Mouse (Mus musculus) cerebellum, adult 18-20 months (tissue): Measurements from ENCODE around the gene Gm5737.

ENCODE experiments used
- DNase-seq, 2 experiments: peaks; one replicate each; pipeline ENCODE4 v3.0.0; 2021

Gene Gm5737

DNA sequence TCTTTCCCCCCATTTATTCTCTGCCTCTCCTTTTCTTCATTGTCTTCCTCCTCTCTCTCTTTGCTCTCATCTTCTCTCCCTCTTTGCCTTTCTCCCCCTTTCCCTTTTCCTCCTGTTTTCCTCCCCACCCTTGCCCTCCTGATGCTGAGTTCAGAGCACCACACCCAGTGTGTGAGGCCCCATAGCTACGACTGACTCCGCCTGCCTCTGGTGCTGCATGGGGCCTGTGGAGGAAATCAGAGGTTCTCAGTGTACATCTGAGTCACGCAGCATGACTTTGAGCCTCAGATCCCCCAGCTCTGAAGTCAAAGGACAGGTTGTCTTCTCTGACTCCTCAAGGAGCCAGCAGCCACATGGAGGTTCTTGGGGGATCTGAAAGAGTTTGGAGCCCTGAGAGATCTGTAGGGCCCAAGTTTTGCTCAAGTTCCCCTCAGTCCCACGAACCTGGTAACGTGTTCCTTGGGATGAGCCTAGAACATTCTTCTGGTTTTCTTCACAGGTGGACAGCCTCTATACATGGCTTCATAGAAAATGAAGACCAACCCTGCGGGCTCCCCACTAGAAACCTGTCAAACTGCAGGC, at the start of gene Gm5737:
TSS of gene Gm5737 (plus strand) at position 532 of the 582 bp plus-strand sequence.
- DNase-seq: no peak

DNA sequence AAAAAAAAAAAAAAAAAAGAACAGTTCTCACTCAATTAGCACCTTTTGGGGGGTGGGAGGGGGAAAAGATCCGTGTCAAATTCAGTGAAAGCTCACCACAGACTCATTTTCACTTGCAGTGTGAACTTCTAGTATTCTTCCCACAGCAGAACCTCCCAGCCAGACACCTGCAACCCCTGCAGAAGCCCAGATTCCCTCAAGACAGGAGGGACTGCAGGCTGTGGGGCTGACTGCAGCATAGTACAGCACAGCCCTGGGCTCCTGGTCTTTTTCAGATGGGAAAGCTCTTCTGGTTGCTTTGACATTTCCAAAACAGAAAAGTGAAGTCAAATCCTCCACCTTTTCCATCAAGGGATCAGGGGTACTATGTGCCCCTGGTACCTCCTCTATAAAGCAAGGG, 44.8 kb upstream of the Gm5737 start:
- DNase-seq: no peak

DNA sequence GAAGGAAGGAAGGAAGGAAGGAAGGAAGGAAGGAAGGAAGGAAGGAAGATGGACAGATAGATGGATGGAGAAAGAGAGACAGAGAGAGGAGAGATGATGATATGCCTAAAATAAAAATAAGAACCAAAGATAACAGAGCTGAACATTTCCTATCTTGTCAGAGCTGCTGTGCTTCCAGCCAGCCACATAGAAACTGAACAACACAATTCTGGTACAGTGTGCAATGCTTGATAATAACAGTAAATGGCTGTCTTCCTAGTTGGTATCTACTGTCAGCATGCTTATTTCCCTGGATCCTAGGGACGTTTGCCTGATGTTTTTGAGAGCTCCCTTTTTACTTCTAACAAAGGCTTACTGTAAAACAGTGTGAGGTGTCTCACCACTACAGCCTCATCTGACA, 40.8 kb upstream of the Gm5737 start:
- no peak for DNase-seq

DNA sequence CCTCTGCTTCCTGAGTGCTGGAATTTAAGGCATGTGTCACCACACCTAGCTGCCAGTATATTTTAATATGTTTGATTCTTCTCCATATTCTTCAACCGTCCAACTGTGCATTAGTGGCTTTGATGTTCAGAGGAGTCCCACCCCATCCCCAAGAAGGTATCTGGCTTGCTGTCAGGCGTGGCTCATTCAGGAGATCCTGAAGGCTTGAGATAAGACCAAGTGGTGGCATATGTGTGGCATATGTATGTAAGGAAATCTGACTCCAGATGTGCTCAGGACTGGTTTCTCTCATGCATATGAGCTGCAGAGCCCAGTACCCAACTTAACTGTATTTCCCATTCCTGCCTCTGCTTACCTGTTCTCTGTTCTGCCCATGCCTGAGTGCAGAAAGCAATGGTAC, 34.2 kb upstream of the Gm5737 start:
- no peak for DNase-seq

DNA sequence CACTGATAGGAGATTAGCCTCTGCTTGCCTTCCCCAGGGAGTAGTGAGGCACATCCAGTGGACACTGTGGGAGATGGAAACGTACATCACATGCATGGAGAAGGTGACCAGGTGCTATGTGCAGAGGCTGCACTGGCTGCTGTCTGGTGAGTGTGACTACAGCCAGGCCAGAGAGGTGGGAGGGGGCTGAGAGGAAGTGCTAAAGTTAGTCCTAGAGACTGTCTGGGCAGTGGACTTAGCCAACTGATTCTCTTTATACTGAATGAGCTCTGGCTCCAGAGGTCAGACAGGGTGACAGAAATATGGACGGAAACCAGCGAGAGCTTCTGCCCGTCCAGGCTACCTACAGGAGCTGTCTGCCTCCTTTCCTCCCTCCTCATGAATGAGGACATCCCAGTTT, 16.6 kb upstream of the Gm5737 start:
- DNase-seq: no peak

DNA sequence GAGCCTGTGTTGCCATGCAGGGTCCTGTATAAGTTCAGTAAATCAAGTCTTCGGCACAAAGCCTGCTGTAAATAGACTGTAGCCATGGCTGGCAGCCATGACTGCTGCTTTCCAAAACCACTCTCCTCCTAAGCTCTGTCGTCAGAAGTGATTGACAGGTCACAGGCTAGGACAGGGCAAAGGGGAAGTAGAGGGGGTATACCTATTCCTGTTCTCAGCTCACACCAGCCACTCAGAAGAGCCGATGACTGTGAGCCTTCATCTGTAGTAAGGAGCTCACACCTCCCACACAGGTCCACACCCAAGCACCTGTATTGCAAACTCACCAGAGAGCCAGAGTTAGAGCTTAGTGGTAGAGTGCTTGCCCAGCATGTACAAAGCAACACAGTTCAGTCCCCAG, 15.8 kb upstream of the Gm5737 start:
- DNase-seq: no peak

DNA sequence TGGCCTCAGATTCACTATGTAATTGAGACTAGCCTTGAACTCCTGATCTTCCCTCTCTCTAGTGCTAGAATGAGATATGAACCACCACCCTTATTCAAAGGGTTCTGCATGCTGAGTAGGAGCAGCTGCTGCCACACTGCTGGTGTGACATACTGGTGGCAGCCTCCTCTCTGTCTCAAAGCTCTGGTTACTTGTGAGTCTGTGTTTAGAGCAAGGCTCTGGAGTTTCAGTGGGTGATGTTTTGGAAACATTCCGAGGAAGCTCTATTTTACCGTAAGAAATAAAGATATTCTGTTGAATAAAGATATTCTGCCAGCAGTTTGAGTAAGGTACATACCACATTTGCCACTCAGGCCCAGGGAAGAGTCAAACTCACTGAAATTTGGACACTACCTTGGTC, 8.9 kb upstream of the Gm5737 start:
- no peak for DNase-seq

DNA sequence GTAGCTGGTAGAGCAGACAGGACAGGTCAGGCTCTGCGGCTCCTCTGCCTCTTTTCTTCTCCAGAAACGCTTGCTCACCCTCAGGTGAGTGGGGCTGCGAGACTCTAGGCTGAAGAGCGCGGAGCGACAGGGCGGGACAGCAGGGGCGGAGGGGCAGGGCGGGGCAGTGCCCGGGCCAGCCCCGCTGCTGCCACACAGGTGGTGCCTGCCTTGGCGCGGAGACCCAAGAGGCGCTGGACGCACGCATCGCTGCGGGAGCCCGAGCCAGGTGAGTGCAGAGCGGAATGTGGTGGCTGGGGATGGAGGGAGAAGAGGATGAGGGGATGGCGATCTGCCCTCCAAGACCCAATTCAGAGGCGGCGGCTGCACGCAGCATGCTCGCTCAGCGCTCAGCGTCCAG, 2.5 kb upstream of the Gm5737 start:
- no peak for DNase-seq

DNA sequence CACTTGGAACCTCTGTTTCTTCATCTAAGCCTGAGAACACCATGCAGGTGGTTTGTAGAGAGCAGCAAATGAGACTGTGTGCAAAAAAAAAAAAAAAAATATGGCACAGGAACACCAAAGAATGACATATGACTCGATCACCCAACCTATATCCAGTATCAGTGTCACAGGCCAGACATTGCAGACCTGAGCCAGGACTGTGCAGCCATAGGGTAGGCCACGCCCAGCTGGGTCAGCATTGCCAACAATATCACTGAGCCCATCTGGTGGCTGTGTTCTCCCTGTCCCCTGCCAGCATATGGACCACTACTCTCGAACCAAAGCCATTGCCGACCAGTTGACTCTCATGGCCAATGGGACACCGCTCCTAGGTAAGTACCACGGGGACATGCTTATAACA, 5.4 kb downstream of the Gm5737 start:
- no peak for DNase-seq

DNA sequence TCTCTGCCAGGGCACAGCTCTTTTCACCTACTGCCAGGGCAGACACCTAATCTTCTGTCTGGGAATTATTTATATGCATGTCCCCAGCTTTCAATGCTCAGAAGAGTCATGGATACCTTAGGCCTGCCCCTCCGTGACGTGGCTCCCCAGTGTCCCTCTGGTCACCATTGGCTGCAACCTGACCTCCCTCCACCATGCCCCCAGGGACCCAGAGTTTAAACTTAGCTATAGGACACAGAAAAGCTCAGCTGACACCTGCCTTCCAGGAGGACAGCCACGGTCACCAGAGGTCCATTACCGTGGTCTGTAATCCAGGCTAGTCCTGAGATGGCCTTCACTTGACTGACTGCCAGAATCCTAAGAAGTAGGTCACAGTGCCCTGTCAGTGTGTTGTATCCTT, 7.2 kb downstream of the Gm5737 start:
- DNase-seq: no peak

DNA sequence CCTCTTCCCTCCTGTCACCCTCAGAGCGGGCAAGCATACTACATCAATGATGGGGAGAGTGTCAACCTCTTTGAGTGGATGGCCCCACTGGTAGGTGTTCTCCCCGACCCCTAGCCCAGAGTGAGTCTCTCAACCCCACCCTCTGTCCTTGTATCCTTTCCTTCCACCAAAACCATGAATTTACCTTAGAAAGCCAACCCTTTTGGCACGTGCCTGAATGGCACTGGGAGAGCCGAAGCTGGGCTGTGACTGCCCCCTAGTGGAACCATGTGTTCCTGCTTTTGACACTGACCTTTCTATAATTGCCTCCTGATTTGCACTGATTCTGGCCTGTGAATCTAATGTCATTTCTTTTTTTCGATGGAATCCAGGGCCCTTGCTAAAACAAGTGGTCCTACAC, 11.1 kb downstream of the Gm5737 start:
- DNase-seq: peak; percentile 73 to 79

DNA sequence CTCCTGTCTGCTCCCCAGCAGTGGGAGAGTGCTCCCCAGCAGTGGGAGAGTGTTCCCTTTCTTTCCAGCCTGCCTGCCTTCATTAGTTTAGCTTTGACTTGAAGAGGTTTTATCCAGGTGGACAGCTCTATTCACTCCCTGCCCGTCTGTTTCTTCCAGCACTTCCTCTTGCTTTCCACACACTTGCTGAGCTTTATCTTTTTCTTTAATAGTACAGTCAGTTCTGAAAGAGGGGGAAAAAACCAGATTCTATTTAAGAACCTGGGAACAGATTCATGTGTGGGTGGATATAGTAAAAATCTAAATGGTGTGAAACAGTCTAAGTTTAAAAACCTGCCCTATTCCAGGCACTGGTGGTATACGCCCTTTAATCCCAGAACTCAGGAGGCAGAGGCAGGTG, 12.9 kb downstream of the Gm5737 start:
- DNase-seq: no peak

DNA sequence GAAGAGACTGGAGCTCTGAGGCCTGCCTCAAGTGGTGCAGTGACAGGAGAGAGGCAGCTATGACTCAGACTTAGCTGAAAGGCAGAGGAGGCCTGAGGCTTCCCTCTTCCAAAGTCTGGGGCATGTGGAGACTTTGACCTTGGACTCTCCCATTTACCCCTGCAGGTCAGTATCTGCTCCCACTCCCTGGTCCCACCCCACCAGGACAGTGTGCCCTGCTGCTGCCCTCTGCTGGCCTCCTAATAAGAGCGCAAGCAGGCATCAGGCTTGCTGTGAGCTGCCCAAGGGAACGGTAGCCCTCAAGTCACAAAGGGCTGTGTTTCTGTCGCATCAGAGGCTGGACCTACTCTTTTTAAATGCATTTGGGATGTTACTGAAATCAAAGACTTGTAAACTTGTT, 14.2 kb downstream of the Gm5737 start:
- no peak for DNase-seq

DNA sequence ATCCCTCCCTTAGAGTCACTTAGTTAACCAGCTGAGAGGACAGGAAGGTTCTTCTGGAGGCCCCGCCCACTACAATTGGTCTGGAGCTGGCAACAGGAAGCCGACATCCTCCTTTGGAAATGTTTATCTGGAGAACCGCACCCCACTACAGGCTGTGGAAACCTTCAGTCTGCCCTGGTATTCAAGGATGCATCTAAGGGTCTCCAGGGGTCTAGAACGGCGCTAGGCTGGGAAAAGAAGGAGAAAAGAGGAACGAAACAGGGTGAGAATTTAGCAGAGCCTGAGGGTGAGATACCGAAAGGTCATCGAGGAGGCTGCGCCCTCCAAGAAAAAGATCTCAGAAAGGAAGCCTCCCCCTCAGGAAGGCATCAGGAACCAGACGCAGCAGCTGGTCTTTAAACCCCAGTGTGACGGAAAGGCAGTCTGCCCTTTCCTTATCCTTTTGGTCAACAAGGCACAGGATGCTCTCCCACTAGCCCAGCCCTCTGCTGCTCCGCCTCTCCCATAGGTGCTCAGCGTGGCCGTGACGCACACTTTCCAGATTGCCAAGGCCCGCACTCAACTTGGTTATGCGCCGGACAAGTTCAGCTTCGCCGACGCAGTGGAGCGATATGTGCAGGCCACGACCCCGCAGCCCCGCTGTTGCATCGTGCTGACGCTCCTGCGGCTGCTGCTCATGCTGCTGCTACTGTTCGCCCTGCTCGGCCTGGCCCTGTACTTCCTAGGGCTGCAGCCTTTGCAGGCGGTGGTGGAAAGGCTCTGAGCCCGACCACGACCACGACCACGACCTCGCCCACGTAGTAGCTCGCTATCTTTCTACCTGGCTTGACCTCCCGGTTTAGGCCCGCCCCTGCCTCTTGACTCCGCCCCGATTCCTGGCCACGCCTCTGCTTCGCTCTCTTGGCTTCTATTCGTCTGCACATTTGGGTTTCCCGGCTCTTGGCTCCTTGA, 18.5 kb downstream of the Gm5737 start:
- peak; percentile 84 to 87 for DNase-seq

DNA sequence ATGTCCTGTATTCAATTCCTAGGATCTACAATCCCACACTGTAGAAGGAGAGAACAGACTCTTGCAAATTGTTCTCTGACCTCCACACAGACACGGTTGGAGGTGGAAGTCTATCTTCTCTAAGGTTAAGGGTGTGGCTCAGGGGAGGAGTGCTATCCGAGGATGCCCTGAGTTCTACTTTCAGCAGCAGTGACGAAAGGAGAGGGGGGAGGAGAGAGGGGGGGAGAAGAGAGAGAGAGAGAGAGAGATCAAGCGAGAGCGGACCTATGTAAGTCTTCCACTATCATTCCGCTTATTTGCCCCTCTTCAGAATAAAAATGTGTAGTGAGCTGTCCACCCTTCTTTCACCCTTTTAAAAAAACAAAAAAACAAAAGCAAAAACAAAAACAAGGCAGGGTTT, 22.3 kb downstream of the Gm5737 start:
- no peak for DNase-seq

DNA sequence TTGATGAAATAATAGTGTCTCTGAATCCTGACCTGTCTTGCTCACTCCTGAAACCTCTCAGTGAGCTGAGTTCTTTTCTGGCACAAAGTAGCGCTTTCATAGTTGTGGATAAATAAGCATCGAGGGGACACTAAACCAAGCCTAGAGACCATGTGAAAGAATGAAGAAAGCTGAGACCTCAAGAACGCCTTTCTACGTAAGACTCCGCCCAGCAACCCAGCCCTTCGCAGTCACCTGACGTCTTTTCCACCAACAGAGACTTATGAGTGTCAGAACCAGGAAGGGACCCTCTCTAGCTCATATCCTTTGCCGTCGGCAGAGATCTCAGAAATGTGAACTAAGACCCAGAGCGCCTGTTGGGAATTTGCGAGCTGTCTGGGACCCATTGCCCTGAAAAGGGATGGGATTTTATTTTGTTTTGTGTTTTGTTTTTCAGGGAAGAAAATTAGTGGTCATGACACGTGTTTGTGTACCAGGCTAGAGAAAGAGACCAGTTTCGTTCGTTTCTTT, 22.8 kb downstream of the Gm5737 start:
- peak; percentile 66 to 77 for DNase-seq

DNA sequence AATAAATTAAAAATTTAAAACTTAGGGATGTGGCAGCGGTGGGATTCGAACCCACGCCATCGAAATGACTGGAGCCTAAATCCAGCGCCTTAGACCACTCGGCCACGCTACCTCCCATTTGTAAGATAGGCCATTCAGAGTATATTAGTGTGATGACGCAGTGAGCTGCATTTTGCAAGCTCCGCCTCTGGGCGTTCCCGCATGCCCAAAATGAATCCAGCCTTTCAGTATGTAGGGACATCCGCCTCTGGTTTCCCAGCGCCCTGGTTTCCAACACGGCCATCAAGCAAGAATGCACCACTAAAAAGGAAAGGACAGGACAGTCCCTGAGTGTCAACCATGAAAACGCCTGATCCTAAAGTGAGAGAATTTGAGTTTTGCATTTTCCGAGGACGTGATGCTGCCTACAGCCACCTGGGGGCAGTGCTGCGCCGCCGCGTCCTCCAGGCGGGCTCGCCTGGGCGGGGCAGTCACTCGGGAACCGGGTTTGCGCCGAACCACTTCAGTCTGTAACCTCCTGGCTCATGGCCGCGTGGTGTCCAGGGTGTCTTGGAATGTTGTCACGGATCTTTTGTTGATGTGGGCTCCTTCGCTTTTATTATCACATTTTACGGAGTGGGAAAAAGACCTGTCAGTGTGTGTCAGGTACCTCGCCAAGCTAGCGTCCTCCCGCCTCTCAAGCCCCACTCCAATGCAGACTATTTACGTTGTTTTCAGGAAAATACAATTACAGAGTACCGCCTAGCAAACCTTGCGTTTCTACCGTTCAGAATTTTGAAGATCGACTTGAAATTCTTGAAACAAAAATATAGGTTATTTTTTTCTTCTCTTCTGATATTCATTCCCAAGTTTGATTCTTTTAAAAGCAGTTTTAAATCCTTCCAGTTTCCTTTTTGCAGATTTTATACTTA, 23.5 kb downstream of the Gm5737 start:
- DNase-seq: peak; percentile 93 to 99

DNA sequence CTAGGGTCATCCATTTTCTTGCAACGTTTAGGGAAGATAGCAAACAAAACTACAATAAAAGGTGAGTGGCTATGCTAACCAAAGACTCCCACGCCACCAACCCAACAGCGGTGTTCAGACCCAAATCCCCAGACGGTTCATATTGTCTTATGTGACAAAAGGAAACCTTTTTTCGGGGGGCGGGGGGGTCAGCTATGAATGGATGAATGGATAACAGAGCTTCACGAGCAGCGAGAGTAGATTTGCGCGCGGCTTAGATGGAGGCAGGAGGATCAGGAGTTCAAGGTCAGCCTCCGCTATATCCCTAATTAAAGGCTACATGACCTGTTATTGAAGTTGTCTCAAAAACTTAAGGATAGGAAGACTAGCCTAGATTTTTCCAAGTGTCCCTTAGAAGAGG, 24.2 kb downstream of the Gm5737 start:
- peak in 1 of 2 experiments; percentile 51 for DNase-seq

DNA sequence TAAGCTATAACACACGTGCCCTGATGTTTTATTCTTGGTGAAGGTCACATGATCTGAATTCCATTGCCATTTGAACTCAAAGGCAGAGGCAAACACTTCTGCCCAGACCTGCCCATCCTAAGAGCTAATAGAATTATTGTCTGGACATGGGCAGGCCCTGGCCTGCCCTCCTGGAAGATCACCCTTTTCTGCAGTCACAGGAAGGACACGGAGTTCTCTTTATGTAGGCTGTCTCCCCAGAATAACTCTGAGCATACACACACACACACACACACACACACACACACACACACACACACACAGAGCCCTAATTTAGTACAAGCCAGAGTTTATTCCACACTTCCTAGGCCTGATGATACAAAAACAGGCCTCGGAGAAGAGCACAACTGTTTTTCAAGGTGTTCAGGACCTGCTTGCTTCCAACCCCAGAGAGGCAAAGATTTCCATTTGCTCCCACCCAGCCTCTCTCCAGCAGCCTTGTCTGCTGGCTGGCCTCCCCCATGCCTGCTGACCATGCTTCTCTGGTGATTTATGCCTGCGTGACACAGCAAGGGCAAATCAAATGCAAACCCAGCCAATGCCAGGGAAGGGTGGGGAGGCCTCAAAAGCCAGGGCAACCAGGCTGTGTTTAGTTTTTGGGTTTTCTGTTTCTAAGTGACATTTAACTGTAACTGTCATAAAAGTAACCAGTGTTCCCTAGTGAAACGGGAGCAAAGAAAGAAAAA, 26.4 kb downstream of the Gm5737 start:
- DNase-seq: no peak

DNA sequence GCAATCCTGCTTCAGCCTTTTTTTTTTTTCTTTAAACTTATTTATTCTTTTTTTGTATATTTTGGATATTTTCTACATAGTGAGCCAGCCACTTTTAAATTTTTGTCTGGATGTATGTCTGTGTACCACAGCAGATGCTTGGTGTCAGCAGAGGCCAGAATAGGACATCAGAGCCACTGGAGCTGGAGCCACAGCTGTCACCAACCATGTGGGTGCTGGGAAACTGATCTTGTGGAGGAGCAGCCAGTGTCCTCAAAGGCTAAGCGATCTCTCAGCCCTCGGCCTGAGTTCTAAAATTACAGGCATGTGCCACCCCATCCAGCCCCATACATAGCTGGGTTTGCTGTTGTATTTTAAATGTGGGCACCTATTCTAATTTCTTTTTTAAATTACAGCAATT, 27.6 kb downstream of the Gm5737 start:
- DNase-seq: no peak

DNA sequence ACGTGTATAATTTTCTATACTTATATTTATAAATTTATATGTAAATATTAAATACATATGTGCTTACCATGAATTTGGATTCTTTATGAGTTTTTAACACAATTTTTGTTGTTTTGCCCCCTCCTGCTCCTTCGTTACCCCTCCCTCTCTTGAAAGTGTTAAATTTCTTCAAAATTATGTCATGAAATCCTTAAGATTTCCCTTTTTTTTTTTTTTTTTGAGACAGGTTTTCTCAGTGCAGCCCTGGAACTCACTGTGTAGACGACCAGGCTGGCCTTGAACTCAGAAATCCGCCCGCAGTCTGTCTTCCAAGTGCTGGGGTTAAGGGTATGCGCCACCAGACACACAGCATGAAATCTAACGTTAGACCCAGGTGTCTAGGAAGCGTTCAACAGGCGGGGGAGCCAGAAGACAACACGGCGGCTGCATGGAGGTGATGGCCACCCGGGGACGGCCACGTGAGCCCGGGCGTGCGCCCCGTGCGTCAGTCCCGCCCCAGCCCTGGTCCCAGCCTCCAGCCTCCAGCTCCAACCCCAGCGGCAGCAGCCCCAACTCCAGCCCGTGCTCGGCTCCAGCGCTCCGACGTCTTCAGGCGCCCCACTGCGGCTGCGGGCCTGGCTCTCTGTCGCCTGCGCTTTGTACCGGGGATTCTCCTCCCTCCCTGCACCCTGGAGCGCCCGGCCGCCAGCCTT, 30.3 kb downstream of the Gm5737 start, which contains the start of gene Eef2k:
TSS of gene Eef2k (plus strand) at position 487 of the 692 bp plus-strand sequence.
- DNase-seq: peak; percentile 88 to 89
